Mouse (Mus musculus): ENCODE measurements around the gene Sult6b1.

GRCm38 (mm10) chr17:78856243-78856642, 50.5 kb downstream of the Sult6b1 start:
- TF ChIP-seq CTCF (IDR thresholded peaks at IDR 0.05; ENCODE audit: borderline replicate concordance, insufficient read depth, low read length) (no peak), POLR2A (IDR thresholded peaks at IDR 0.05; ENCODE audit: low read depth, low read length) (no peak)
